Mouse (Mus musculus): ENCODE data around the gene Eif4g3.
A peak's percentile ranks its signal among the peaks of the same experiment; 100 is the strongest.

DNA sequence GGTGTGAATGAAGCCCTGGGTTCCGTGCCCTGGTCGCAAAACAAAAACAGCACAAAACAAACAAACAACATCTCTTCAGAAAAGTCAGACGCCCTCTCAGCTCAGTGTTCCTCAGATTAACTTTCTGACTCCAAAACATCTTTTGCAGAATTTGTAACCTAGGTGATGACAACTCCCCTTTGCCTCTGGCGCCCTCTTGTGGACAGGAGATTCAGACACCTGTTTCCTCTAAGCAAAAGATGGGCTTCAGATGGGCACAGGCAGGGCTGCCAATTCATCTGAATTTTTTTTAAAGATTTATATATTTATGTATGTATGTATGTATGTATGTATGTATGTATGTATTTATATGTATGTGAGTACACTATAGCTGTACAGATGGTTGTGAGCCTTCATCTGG, 40.0 kb upstream of the Eif4g3 start:
- TF ChIP-seq CTCF (IDR thresholded peaks at IDR 0.05) (peak; percentile 89), EP300 (IDR thresholded peaks at IDR 0.05; ENCODE audit: insufficient read depth, low read depth, low read length) (no peak), POLR2A (IDR thresholded peaks at IDR 0.05; ENCODE audit: insufficient read depth, low read depth, low read length) (no peak)
